Mouse (Mus musculus) testis, postnatal 10 days (tissue): ENCODE data around the gene Cdh13.
A peak's percentile ranks its signal among the peaks of the same experiment; 100 is the strongest.

ENCODE experiments used
- DNase-seq: peaks from one replicate; pipeline ENCODE4 v3.0.0; 2021; ENCODE audit warnings: low spot score

Cdh13 gene

GRCm38 (mm10) chr8:118283600-118284111, at the start of gene Cdh13:
TSS of gene Cdh13 (plus strand) at chr8:118283733.
- no peak for DNase-seq

DNA sequence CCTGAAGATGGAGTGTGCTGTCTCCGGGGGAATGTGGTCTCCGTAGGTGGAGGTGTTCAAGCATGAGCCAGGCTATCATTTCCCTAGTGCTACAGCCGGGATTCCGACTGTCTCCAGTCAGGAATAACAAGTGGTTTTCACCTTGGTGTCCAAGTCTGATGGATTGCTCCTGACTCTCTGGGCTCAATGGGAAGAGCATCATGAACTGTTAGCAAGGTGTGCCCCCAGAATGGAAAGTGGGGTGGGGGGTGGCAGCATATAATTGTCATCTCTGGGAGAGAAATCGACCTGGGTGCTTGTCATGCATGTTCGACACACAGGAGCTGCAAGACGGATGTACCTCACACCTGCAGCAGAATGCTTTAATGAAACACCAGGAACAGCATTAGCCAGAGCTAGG, 47.9 kb upstream of the Cdh13 start:
- no peak for DNase-seq

DNA sequence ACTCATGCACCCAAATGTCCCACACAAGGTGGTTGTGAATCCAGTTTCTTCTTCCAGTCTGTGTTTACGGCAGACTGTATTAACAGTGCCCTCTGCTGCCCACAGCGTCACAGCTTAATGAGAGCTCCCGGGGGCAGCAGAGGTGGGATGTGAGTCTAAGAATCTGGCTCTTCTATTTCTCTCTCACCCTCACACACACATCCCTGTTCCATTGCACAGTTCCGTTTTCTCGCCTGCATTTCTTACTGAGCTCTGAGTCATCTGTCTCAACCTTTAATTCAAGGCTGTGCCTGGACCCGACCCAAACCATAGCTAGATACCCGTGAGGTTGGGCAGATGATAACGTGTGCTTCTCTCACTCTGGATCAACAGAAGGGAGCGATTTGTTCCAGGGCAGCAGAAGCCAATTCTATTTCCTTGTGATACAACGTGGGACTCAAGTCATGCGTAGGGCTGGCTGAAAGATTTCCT, 46.3 kb upstream of the Cdh13 start:
- DNase-seq = peak; percentile 44

GRCm38 (mm10) chr8:118238156-118238555, 45.4 kb upstream of the Cdh13 start:
- no peak for DNase-seq

DNA sequence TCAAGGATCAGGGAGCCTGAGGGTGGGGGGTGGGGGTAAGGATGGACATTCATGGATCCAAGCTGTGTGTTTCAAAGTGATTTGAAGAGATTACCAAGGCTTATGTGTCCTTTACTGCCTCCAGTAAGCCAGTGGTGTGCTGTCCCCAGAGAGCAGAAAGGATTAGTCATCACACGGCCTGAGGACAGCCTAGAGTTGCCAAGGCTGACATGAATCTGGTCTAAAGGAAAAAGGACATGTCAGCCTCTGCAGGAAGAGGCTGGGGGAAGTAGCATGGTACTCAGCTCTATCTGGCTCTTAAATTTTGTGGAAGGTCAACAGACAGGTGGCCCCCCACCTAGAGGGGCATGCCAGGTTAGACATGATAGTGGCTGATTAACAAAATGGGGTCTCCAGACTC, 44.3 kb upstream of the Cdh13 start:
- DNase-seq = no peak

- no peak for DNase-seq
Observed at GRCm38 (mm10) chr8:118249319-118249718, 34.2 kb upstream of the Cdh13 start.

- DNase-seq = no peak
Observed at GRCm38 (mm10) chr8:118249923-118250322, 33.6 kb upstream of the Cdh13 start.

GRCm38 (mm10) chr8:118263117-118263516, 20.4 kb upstream of the Cdh13 start:
- no peak for DNase-seq

DNA sequence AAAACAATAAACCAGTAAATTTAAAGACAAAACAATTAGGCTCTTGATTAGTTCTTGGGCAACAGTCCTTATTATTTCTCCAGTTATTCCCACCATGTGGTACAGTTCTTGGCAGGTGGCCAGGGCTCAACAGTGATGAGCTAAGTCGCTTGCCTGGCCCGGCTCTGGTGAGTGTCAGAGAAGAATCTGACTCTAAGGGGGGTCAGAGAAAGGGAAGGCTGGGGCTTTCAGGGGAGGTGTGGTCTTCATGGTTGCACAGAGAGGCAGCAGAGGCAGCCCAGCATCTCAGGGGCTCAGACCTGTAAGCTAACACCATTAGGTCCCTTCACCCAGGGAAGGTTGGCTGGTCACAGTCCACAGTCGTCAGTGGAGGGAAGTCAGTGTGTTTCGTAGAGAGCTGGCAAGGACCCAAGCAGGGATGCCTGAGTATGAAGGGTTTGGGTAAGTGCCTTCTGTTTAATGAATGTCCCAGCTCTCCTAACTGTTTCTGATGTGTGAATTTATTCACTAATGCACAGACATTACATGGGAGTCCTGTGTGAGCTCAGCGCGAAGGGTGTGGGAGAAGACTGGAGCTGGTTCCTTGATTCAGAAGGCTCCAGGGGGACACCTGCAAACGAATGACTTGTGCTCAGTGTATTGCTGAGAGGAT, 12.7 kb upstream of the Cdh13 start:
- DNase-seq = peak; percentile 61

DNA sequence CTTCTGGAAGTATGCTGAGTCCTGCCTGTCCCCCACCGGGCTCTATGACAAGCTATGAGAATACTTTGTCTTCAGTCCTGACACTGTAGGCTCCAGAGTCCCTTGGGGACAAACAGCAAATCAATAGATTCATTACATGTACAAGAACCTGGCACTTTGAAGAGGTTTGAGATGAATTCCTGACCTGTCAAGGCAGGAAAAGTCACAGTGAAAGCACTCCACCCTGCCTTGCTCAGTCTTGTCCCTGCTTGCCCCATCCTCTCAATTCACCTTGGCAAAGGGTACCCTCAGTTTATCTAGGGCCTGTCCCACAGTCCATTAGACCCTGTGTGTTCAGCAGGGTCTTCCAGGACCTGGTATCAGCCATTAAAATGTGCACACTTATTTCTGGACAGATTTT, 11.0 kb upstream of the Cdh13 start:
- DNase-seq = no peak

- DNase-seq = no peak
Observed at GRCm38 (mm10) chr8:118274243-118274642, 9.3 kb upstream of the Cdh13 start.

- peak; percentile 89 for DNase-seq
Observed at GRCm38 (mm10) chr8:118274688-118275087, 8.8 kb upstream of the Cdh13 start.

DNA sequence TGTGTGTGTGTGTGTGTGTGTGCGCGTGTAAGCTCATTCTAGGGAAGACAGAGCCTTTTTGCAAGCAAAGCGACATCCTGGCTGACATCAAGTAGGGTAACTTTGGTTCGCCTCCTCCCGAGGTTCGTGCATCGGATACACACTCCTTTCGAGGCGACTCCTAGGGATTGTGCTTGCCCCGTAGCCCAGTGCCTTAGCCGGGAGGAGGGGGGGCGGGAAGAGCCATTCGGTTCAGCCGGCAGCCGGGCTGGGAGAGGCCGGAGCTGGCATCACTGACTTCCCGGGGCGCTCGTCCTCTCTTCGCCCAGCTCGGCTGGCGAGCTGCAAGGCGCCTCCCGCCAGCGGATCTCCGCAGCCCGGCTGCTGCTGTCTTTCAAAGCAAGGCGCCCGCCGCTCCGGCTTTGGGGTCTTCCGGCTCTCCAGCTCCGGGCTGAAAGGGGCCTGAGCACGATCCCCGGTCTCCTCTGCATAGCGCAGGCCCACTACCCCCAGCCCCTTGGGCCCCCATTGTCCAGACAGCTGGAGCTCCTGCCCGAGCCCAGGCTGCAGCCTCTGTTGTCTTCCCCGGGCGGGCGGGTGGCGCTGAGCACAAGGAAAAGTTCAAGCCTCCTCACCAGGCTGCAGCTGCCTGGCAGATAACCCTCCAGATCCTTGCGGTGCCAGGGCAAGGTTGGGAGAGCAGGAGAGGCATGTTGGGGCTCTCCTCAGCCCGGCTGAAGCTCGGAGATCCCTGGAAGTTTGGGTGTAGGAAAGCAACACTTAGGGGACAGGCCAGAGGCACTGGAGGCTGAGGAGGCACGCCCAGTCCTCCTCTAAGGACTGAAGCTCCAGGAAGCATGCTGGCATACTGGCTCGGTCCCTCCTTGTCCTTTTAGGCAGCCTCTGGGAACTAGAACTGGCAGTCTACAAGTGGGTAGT, 838 bp downstream of the Cdh13 start:
- DNase-seq = peak; percentile 46

DNA sequence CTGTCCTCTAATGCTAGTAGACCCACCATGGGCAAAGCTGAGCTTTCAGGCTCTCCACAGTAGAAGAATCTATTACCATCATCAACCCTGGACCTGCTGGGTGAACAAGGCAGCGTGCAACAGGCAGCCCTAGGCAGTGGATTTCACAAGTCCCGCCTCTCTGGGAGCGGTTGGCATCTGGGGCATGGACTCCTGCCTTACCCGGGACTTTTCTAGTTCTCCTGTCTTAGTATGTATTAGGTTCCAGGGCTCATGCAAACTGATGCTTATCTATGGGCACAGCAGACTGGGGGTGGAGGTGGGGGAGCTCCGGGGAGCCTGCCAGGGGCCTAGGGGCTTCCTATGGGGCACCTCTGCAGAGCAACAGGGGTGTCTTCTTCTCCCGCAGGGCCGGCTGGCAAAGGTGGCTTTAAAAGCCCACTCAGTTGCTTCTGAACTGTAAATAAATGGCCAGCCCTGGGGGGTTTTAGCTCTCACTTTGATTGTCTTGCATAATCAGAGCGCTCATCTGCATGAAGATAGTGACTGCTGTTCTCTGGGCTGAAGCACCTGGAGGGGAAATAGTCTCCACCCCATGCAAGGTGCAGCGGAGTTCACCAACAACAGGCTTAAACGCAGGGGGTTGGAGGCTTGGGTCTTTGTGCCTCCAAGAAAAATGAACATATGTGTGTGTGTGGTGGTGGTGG, 2.2 kb downstream of the Cdh13 start:
- DNase-seq = no peak

- DNase-seq = no peak
Observed at GRCm38 (mm10) chr8:118286282-118287180, 3.0 kb downstream of the Cdh13 start.

GRCm38 (mm10) chr8:118287496-118287895, 4.0 kb downstream of the Cdh13 start:
- no peak for DNase-seq

DNA sequence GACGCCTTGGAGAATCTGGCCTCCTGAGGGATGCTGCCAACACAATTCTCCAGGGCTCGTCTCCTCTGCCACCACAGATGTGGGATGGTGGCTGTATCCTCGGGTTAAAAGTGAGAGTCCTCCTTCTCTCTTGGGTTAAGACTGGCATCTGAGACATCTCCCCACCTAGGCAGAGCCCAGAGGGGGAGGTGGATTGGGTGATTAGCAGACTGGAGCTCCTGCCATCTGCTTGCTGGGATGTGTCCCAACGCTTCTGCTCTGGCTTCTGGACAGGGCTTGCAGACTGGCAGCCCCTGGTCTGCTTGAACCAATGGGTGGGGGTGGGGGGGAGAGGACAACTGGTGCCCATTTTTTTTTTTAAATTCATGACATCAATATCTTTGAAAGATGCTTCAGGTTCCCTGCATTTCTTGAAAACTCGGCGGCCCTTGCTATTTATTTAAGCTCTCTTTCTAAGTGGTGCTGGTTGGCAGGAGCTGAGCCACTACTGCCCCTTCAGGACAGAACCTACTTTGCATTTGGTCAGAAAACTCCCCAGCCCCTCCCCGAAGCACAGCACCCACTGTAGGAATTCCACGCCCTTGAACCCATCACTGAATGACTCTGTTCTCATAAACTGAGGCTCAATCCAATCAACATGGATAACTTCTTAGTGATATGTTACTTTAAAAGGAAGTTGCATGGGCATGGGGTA, 4.9 kb downstream of the Cdh13 start:
- DNase-seq = no peak

- DNase-seq = no peak
Observed at GRCm38 (mm10) chr8:118289091-118289490, 5.6 kb downstream of the Cdh13 start.

- no peak for DNase-seq
Observed at GRCm38 (mm10) chr8:118289525-118289924, 6.0 kb downstream of the Cdh13 start.

GRCm38 (mm10) chr8:118290266-118290665, 6.7 kb downstream of the Cdh13 start:
- no peak for DNase-seq

DNA sequence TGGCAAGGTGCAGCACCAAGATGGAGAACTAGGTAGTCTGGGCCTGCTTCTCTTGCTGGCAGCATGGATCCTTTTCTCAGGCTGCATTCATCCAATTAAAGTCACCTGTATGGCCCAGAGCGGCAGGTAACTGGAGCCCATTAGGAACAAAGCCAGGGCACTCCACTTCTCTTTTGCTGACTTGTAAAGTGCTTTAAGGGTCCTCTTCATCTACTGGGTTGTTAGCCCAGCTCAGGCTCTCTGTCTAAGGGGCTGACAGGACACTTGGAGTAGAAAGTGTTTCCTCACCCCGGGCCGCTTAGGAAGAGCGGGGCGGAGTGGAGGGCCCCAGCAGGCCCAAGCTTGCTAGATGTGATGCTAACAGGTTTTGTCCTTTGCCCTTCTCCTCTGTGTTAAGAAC, 12.9 kb downstream of the Cdh13 start:
- DNase-seq = no peak
